Mouse (Mus musculus) adrenal gland, postnatal 10 days (tissue): ENCODE results near the gene Olfr1100. TPM values are rescaled to one million over a fixed set of nuclear protein-coding genes. Genes with fewer than 3 reads are reported as not detected.

Source experiments
- DNase-seq: peaks from one replicate; pipeline ENCODE4 v3.0.0; 2021; ENCODE audit warnings: mixed read lengths
- long read RNA-seq, 2 experiments: library from polyadenylated mRNA; stranded (forward); transcript quantifications; one replicate each; pipeline ENCODE4 v2.0.0; 2021
- total RNA-seq, 2 experiments: library from RNA; stranded (reverse); gene quantifications; 2 replicates each; pipeline ENCODE4 v1.2.3; 2021

Olfr1100 gene
- not detected for total RNA-seq
- long read RNA-seq, experiment 1, result 0 reads
- long read RNA-seq, experiment 2, result 0 reads

DNA sequence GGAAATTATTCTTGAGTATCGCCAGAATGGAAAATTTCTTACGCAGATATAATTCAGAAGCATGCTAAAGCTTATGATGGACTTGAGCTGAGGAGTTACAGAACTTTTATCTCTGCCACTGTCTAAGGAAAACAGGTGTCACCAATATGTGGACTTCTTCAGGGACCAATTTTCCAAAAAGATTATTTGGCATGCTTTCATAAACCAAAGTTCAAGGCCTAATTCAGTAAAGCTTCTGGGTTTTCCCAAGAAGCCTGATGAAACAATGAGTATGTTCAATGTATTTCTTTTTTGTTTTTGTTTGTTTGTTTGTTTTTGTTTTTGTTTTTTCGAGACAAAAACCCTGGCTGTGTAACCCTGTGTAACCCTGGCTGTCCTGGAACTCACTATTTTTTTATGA is at the start of gene Olfr1100:
Gene Olfr1100 (minus strand): TSS at position 101 of the 400 bp plus-strand sequence.
- DNase-seq, result no peak

GRCm38 (mm10) chr2:87026980-87027379 is 47.2 kb upstream of the Olfr1100 start, which contains the start of gene Olfr1104:
TSS of gene Olfr1104 (minus strand) at chr2:87027080.
- no peak for DNase-seq

DNA sequence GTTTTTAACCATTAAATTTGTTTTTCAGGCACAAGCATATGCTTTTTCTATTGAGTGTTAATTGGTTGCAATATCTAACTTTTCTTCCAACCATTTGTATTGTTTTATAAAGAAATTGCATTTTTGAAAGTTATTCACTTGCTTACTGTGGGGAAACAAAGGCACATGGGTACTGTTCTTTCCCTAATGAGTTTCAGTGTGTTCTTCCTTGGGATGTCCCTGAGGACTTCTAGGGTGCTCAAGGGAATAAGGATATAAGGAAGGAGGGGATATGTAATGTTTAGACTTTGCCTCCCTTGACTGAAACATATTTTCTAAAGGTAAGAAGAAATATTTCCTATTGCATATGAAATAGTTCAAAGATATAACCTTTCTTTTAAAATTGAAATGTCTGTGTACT is 18.3 kb upstream of the Olfr1100 start, which contains the start of gene Olfr1102:
Gene Olfr1102 (plus strand): TSS at position 301 of the 400 bp plus-strand sequence.
- no peak for DNase-seq

- no peak for DNase-seq
These were observed 11.4 kb upstream of the Olfr1100 start, which contains the start of gene Olfr1101 for GRCm38 (mm10) chr2:86991121-86991520. TSS of gene Olfr1101 (minus strand) at chr2:86991221.

GRCm38 (mm10) chr2:86960593-86960992 is 19.2 kb downstream of the Olfr1100 start, which contains the start of gene Olfr1099:
TSS of gene Olfr1099 (minus strand) at chr2:86960693.
- DNase-seq, result no peak

DNA sequence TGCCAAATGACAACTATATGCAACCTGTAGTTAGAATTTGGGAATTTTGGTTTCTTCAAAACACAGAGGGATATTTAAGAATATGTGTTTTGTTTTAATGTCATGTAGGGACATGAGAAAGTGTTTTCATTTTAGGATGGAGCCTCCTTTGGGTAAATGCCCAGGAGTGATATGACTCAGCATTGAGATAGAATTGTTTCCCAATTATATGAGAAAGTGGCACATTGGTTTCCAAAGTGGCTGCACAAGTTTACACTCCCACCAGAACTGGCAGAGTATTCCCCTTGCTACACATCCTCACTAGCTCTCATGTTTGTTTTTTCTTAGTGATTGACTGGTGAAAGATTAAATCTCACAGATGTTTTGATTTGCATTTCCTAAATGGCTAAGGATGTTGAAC is 53.2 kb downstream of the Olfr1100 start:
- no peak for DNase-seq

Other genes with a start within 250 kb of the Olfr1100 start
- not detected for gene Olfr1089, start 246.3 kb downstream of the Olfr1100 start, total RNA-seq
- gene Olfr1090, start 221.0 kb downstream of the Olfr1100 start, total RNA-seq, result not detected
- gene Olfr1093, start 197.5 kb downstream of the Olfr1100 start, total RNA-seq, result not detected
- not detected for gene Olfr141, start 169.9 kb downstream of the Olfr1100 start, total RNA-seq
- gene Olfr1094, start 155.3 kb downstream of the Olfr1100 start, total RNA-seq, result not detected
- gene Olfr1095, start 128.3 kb downstream of the Olfr1100 start, total RNA-seq, result not detected
- not detected for gene Gm13723, start 105.2 kb downstream of the Olfr1100 start, total RNA-seq
- not detected for gene Olfr1097, start 87.7 kb downstream of the Olfr1100 start, total RNA-seq
- gene Olfr1098, start 55.4 kb downstream of the Olfr1100 start, total RNA-seq, result not detected
- not detected for gene Olfr1099, start 19.3 kb downstream of the Olfr1100 start, total RNA-seq
- gene Olfr1101, start 11.3 kb upstream of the Olfr1100 start, total RNA-seq, result not detected
- gene Olfr1102, start 18.4 kb upstream of the Olfr1100 start, total RNA-seq, result not detected
- gene Olfr1104, start 47.1 kb upstream of the Olfr1100 start, total RNA-seq, result not detected
- gene Olfr1105, start 56.6 kb upstream of the Olfr1100 start, total RNA-seq, result not detected
- not detected for gene Olfr1106, start 72.3 kb upstream of the Olfr1100 start, total RNA-seq
- gene Olfr1107, start 95.9 kb upstream of the Olfr1100 start, total RNA-seq, result not detected
- gene Olfr1109, start 116.1 kb upstream of the Olfr1100 start, total RNA-seq, result not detected
- gene Olfr259, start 134.6 kb upstream of the Olfr1100 start, total RNA-seq, result not detected
- gene Olfr1110, start 160.3 kb upstream of the Olfr1100 start, total RNA-seq, result not detected
- gene Olfr1111, start 172.7 kb upstream of the Olfr1100 start, total RNA-seq, result not detected
- not detected for gene Olfr1112, start 207.8 kb upstream of the Olfr1100 start, total RNA-seq
- not detected for gene Olfr1113, start 229.0 kb upstream of the Olfr1100 start, total RNA-seq